Mouse (Mus musculus): Measurements from ENCODE around the gene Actr5.

The Actr5 gene

DNA sequence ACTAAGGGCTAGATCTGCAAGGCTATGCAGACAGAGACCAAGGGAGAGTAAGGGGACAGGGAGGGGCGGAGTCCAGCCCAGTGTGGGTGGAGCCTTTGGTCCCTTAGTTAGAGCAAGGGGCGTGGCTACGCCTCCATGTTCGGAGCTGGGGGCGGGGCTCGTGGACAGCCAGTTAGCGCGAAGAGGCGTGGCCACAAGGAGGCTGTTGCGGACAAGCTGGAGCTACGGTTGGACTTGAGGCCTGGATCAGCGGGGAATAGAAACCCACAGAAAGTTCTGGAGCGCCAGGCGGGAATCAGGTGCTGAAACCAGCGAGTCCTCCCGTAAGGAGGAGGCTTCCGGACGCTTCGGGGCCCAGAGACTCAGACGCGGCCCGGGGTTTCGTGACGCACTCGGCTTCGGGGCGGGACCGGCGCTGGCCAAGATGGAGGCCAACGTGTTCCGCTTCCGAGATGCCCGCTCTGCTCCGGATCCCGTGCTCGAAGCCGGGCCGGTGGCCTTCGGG is at the start of gene Actr5:
Actr5 (plus strand) TSS at position 171 of the 505 bp plus-strand sequence.
- DNase-seq (ENCODE audit: low read depth, low spot score) = peak; percentile 94

DNA sequence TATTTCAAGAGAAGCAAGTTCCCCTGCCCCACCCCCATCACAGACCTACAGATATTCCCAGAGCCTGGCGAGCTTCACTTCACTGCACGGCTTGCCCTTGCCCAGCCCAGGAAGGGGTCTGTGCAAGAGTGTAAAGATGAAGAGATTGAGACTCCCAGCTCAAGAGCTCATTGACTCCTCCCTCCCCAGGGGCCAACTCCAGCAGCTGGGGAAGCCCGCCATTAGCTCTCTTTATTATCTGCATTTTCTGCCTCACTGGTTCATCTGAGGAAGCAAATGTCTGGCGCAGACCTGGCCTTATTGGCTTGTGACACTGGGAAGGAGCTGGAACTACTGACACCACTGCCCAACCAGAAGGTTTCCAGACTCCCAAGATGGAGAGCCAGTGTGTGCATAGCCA is 44.7 kb upstream of the Actr5 start:
- DNase-seq (ENCODE audit: low read depth, low spot score) = no peak

DNA sequence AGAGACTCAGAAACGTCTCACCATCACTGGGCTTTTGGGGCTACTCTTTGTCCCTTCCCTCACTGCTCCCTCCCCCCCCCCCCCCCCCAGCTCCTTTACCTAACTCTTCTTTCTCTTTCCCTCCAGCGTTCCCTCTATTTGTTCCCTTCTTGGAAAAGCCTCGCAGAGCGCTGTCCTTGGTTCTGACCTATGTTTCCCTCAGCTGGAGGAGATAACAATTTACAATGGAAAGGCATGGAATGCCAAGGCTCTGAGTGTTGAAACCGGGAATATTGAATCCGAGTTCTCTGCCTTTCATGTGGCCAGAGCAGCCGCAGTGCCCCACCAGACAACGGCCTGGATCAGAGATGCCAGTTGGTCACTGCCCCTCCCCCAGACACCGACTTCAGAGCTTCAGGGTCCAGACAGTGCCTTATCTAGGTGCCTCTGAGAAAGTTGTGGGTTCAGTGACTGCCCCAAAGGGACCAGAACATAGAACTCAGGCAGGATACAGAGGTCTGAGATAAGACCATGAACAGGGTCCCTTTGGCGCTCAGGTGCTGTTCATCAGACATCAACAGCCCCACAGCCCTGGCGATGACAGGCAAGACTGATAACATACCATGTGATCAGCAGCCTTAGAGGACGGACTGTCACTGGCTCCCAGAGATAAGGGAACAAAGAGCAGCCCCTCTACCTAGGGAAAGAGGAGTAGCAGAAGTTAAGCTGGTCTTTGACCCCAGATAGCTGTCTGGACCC is 39.9 kb upstream of the Actr5 start:
- peak; percentile 51 for DNase-seq (ENCODE audit: low read depth, low spot score)

DNA sequence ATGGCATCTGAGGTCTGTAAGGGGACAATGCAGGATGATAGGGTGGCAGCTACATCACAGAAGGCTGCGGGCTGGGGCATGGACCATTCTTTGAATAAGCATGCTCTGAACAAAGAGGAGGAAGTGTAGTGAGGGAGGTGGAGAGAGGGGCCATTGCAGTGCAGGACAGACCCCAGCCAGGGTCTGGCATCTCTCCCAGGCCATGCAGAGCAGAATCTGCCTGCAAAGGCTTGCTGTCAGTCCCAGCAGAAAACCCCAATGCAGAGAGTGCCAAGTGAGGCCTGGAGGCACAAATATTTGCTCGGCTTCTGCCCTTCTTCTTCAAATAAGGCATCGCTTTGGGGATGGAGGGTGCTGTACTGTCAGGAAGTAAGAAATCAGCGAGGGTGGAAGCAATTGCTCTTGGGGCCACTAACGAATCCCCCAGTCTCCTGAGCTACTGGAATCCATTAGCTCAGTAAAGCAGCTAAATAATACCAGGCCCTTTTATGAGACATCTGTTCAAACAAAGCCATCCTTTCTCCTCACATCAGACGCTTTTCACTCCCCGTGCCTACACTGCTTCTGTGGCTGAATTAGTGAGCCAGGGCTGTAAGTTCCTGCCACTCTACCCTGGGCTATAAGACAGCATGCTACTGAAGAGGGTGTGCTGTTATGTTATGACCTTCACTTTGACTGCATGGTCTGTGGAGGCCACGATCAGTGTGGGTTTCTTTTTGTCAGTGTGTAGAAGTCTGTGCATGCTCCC is 36.0 kb upstream of the Actr5 start:
- DNase-seq (ENCODE audit: low read depth, low spot score) = no peak

DNA sequence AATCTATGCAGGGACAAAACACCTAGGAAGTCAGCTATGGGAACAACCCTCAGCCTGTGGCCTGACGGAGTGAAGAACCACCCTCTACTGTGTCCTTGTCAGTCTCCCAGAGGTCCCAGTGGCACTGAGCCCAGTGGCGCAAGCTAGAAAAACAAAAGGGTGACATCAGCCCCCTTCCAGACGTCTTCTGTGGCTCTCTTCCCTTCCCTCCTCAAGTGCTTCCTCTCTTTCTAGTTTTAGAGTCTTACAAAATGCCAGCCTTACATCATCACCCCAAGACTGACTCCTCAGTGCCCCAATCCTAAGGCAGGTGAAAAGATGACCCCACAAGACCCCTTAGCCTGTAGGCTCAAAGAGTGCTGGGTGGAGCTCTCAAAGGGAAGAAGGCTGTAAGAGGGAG is 34.2 kb upstream of the Actr5 start:
- DNase-seq (ENCODE audit: low read depth, low spot score) = no peak

DNA sequence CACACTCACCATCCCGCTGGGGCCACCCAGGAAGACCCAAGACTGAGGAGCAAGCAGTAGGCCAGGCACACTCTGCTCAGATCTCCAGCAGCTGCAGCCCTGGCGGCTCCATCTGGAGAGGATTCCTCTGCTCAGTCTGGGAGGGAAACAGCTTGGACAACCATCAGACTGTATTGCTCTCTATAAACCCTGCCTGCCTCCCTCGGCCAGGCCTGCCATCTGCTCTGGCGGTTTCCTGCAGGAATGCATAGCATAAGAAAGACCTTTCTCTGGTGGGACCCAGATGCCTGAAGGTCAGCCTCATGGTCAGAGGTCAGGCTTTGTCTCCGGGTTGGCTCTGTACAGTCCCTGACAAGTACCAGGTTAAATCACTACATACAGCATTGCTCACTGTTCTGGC is 33.4 kb upstream of the Actr5 start:
- DNase-seq (ENCODE audit: low read depth, low spot score) = no peak

DNA sequence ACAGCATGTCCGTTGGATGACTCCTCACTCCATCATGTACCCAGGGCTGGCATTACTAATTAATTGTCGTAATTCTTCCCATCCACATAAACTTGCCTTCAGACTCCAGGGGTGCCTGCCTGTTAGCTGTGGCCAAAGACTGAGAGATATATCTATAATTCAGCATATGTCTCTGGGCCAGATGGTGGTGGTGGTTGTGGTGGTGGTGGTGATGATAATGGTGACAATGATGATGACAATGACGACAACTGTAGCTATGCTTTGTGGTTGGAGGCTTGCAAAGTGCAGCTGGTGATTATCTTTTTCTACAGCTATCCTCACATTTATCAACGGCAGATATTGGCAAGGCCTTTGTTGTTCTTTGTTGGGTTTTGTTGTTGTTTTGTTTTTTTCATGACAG is 31.3 kb upstream of the Actr5 start:
- DNase-seq (ENCODE audit: low read depth, low spot score) = no peak

DNA sequence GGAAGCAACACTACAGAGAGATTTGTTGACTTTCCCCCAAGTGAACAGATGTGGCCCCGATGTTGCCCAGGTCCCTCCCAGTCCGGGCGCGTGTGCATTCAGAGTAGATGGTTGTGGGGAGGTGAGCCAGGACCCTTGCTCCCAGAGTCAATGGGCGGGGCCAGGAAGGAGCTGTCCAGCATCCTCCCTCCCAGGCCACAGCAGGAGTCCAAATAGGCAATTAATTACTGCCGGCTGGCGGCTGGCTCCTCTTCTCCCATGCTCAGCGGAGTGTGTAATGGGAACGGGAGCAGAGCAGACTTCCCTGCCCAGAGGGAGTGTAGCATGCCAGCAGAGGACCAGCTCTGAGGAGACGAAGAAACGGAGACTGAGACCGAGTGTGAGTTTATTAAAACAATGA is 29.6 kb upstream of the Actr5 start:
- peak; percentile 51 for DNase-seq (ENCODE audit: low read depth, low spot score)

DNA sequence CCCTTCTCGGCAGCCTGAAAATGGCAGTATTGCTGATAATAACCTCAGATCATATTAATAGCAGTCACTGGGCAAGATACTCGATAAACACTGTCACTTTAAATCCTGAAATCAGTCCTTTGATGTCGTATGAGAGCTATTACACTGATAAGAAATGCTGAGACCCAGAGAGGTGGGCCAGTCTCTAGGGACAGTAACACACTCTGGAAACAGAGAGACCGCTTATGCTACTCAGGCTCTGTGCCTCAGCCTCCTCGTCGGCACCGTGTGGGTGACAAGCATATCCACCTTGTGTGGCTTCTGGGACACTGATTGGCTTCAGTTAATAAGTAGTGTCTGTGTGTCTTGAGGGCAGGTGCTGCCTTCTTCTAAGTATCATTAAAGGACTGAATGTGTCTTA is 29.1 kb upstream of the Actr5 start:
- DNase-seq (ENCODE audit: low read depth, low spot score) = no peak

DNA sequence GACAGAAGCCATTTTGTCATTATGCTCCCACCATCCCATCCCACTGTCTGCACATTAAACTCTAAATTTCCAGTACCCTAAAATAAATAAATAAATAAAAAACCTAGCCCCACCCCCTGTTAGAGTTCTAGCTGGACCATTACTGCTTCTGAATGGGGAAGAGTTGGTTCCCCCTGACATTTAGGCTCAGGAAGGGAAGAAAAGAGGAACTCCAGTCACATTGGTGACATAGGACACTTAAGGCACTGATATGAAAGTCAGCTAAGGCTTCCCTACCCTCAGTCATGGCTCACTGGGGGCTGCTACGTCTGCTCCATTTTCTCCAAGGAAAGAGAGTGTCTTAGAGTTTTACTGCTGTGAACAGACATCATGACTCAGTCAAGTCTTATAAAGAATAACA is 27.9 kb upstream of the Actr5 start:
- DNase-seq (ENCODE audit: low read depth, low spot score) = no peak

DNA sequence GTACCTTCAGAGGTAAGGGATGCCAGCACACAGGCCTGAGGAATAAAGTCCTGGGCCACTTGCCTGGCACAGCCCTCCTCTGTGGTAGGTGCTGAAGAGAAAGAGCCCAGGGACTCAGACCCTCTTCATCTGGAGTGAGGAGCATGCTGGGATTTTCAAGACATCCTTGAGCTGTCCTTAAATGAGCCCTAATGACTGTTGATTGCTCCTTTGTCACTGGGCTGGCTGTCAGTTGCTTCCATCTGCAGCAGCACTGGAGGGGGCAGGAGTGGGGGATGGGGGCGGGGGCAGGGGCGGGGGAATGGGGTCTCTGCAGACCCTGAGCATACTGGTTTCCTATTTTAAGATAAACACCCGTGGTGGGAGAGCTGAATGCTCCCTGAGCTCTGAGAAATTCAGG is 24.2 kb upstream of the Actr5 start:
- no peak for DNase-seq (ENCODE audit: low read depth, low spot score)

DNA sequence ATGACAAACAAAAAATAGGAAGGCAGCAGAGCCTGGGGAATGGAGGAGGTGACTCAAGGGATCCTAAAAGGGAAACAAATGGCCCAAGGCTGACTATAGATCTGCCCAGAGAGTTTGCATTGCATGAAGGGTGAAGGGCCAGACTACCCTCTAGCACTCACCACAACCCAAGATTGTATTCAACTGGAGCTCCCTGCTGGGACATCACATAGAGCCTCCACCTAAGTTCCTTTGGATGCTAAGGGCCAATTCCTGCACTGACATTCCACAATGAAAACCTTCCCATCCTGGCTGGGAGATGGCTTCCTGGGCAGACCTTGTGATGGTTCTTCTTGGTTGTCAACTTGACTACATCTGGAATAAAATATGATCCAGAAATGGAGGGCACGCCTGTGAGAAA is 23.4 kb upstream of the Actr5 start:
- no peak for DNase-seq (ENCODE audit: low read depth, low spot score)

DNA sequence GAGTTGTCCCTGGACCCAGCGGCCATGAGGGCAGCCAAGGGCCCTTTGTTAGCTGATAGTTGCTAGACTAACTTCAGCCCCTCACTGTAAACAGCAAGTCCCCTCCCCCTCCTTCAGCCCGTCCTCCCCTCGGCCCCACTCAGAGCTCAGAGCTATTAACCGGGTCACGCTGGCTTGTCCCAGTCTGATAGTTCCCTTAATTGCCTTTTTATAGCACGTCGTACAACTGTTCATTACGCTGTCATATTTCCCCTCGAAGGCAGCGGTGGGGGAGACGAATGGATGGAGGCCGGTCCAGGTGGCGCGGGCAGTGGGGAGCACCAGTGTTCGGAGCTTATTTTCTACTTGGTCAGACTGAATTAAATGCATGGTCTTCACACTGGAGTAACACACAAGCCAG is 22.0 kb upstream of the Actr5 start:
- no peak for DNase-seq (ENCODE audit: low read depth, low spot score)

DNA sequence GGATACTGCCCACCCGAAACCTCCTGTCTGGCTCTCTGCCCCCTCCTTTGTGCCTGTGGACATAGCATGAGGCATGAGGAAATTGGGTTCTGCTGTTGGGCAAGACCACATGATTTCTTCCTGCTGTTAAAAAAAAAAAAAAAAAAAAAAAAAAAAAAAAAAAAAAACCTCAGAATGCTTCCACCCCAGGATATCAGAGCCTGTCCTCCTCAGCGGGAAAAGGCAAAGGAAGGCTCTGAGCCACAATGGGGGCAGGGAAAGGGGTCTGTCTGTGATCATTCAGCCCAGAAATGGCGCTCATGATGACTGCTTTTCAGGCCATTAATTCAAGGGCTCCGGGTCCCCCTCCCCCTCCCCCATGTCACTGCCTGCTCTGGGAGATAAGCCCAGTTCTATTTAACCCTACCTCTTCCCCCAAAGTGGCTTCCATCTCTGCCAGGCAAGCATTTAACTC is 18.1 kb upstream of the Actr5 start:
- no peak for DNase-seq (ENCODE audit: low read depth, low spot score)

DNA sequence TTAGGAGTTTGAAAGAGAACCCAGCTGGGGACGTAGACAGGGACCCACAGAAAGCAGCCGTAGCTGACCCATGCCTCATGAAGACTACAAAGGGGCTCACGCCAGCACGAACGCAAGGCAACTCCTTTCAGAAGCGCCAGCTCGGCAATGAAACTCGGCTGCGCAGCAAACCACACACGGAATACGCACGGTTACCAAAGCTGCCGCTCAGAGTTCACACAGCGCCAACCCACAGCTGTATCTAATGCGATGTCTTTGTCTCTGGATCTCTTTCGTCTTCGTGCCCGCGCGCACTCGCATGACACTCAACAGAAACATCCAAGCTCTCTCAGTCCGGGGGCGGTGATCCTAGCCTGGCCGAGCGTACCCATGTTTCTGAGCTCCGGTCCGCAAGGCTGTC is 15.0 kb upstream of the Actr5 start:
- DNase-seq (ENCODE audit: low read depth, low spot score) = no peak

DNA sequence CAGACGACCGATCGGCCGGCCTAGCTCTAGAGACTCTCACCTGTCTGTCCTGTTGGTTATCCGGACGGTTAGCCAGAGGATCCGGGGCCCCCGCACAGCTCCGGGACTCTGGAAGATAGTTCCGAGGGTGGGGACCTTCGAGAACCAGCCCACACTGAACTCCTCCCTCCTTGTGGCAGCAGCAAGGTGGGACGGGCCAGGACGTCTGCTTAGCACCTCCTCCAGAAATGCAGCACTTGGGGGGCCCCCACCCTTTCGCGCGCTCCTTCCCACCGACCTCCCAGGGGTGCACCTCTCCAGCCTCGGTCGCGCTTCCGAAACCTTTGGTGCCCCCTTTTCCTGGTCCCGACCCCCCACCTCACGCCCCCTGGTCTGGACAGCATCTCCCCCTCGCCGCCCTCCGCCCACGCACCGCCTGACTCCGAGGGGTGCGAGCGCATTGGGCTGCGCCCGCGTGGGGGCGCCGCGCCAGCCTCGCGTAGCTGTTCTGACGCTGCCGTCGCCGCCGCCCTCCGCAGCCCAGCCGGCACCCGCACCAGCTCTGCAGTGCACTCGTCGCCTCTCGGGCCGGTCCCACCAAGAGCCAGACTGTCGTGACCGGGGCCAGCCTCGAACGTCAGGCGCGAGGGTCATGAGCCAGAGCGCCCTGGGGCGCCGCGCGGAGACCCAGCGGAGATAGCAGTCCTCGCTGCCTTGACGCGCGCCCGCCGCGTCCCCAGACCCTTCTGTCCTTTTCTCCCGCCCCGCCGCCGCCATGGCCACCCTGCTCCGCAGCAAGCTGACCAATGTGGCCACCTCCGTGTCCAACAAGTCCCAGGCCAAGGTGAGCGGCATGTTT is 14.0 kb upstream of the Actr5 start, which contains the start of gene Slc32a1:
Slc32a1 (plus strand) TSS at position 280 of the 838 bp plus-strand sequence.
- DNase-seq (ENCODE audit: low read depth, low spot score) = no peak

DNA sequence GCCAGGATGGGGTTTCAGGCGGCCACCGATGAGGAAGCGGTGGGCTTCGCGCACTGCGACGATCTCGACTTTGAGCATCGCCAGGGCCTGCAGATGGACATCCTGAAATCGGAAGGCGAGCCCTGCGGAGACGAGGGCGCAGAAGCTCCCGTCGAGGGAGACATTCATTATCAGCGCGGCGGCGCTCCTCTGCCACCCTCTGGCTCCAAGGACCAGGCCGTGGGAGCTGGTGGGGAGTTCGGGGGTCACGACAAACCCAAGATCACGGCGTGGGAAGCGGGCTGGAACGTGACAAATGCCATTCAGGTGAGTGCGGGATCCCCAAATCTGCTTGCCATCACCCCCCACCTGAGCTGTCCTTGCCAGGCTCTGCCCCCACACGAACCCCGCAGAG is 13.4 kb upstream of the Actr5 start:
- no peak for DNase-seq (ENCODE audit: low read depth, low spot score)

DNA sequence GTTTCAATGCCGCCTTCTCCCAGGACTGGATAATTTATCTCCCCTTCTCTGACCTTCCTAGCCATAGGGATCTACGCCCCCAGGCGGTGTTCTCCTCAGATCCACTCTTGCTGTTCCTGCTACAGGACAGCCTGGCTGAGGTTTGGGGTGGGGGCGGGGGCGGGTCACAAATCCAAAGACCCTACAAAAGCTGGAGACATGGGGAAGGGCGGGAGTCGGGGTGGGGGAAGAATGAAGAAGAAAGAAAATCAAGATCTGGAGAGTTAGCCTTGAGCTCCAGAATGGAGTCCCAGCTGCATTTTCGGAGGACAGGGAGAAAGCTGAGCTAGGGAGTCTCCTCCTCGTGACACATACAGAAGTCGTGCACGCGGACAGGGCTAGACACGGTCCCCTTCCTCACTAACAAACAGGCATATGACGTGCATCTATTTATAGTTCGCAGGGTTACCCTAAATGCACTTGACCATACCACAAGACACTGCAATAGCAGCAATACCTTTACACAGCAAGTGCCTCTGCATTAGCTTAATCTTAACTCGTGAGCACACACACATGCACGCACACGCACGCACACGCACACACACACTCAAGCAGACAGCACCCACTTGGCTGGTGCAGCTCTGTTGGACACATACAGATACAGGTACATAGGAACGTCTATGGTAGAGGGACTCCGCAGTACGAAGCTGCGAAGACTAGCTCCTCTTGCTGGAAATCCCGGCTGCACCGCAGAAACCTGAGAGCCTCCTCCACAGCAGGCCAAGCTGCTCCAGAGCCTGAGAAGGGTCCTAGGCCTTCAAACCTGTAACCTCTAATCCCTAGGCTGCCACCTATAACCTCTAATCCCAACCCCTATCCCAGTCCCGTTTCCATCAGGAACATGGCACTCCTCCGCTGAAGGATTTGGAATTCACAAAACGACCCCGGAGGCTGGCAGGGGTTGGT is 12.7 kb upstream of the Actr5 start:
- no peak for DNase-seq (ENCODE audit: low read depth, low spot score)

DNA sequence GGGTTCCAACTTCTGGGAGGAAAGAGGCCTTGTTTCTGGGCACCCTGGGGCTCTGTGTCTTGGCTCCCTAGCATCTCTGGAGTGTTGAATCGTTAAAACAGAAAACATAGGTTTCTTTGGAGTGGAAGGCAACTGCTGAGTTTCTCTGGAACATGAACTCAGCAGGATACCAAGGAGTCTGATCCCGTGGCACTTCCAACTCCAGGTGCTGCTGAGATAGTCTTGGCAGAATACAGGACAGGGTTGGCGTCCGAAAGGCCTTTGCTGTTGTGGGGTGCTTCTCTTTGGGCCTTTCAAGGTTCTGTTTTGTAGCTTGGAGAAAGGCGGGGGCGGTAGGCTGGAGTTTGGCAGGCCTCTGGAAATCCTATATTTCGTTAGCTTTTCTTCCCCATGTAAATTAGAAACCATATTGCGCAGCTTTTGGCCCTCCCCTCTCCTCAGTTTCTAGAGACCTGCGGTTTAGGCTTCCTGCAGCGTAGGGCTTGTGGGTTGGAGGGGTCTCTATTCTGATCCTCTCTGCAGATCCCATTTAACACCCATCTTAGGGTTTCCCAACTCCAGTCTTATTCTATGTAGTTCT is 11.9 kb upstream of the Actr5 start:
- DNase-seq (ENCODE audit: low read depth, low spot score) = no peak
